Mouse (Mus musculus) myocyte (in vitro differentiated cells): ENCODE measurements around the gene Ina.

Experiments used
- CEBPB ChIP-seq: IDR thresholded peaks from 2 replicates; pipeline ENCODE4 v1.6.1; 2011; ENCODE audit warnings: mild to moderate bottlenecking, moderate library complexity; ENCODE audit not compliant: poor library complexity, insufficient read depth, severe bottlenecking
- E2F4 ChIP-seq: IDR thresholded peaks from one replicate; pipeline ENCODE4 v1.6.1; 2011; ENCODE audit warnings: mild to moderate bottlenecking, control low read depth, moderate library complexity; ENCODE audit not compliant: insufficient read depth
- MAX ChIP-seq: IDR thresholded peaks from one replicate; pipeline ENCODE4 v1.6.1; 2011; ENCODE audit warnings: low read depth, mild to moderate bottlenecking, control low read depth
- MYOD1 ChIP-seq, 3 experiments: IDR thresholded peaks; one replicate each; pipeline ENCODE4 v1.6.1; 2011; ENCODE audit warnings: control low read depth in 2 of 3, low read depth in 2 of 3, mild to moderate bottlenecking in 2 of 3, moderate library complexity in 1 of 3; ENCODE audit not compliant: insufficient read length in 2 of 3, control insufficient read depth in 1 of 3
- POLR2A ChIP-seq: IDR thresholded peaks from one replicate; pipeline ENCODE4 v1.6.1; 2011; ENCODE audit warnings: low read depth, mild to moderate bottlenecking, control low read depth, moderate library complexity; ENCODE audit not compliant: insufficient read length
- POLR2AphosphoS2 ChIP-seq: IDR thresholded peaks from one replicate; pipeline ENCODE4 v1.6.1; 2011; ENCODE audit warnings: low read depth, control low read depth; ENCODE audit not compliant: insufficient read length
- REST ChIP-seq: IDR thresholded peaks from one replicate; pipeline ENCODE4 v1.6.1; 2011; ENCODE audit warnings: mild to moderate bottlenecking, control low read depth, moderate library complexity; ENCODE audit not compliant: insufficient read depth, insufficient read length
- TCF12 ChIP-seq: IDR thresholded peaks from one replicate; pipeline ENCODE4 v1.6.1; 2011; ENCODE audit warnings: mild to moderate bottlenecking, control low read depth; ENCODE audit not compliant: poor library complexity, insufficient read depth, severe bottlenecking
- USF1 ChIP-seq: IDR thresholded peaks from one replicate; pipeline ENCODE4 v1.6.1; 2011; ENCODE audit warnings: low read depth, mild to moderate bottlenecking, control low read depth, moderate library complexity

GRCm38 (mm10) chr19:47029796-47030195 lies 15.3 kb downstream of the Ina start:
- no peak for TF ChIP-seq CEBPB
- TF ChIP-seq TCF12: no peak
- no peak for TF ChIP-seq POLR2A
- no peak for TF ChIP-seq POLR2AphosphoS2
- no peak for TF ChIP-seq MAX
- no peak for TF ChIP-seq USF1
- no peak for TF ChIP-seq E2F4
- TF ChIP-seq REST: no peak
- TF ChIP-seq MYOD1 (IDR thresholded peaks at IDR 0.05; ENCODE audit: control insufficient read depth in 1 of 3, insufficient read length in 2 of 3, low read depth in 2 of 3): no peak
